Mouse (Mus musculus): ENCODE results near the gene Rdh12.

Rdh12 gene

GRCm38 (mm10) chr12:79253294-79254053 is 44.8 kb downstream of the Rdh12 start:
- no peak for DNase-seq

- DNase-seq = no peak
Observed at GRCm38 (mm10) chr12:79254975-79255374, 46.3 kb downstream of the Rdh12 start.

GRCm38 (mm10) chr12:79260154-79260553 is 51.4 kb downstream of the Rdh12 start:
- DNase-seq = no peak

- no peak for DNase-seq
Observed at GRCm38 (mm10) chr12:79261035-79261434, 52.3 kb downstream of the Rdh12 start.

Measured in cerebellum, adult 9-11 months (tissue).